Mouse (Mus musculus) ES-E14 (cell line): ENCODE data around the gene Cp. TPM values are rescaled to one million over a fixed set of nuclear protein-coding genes. Genes with fewer than 3 reads are reported as not detected.

Experiments
- DNase-seq: peaks from one replicate; pipeline ENCODE4 v3.0.0-alpha.2; 2013; ENCODE audit warnings: low read depth, low spot score
- H3K27ac ChIP-seq: 2 replicates; pipeline ENCODE4 v1.5.1; 2012; ENCODE audit warnings: low read depth, mild to moderate bottlenecking, low read length, moderate library complexity, mixed read lengths; ENCODE audit not compliant: poor library complexity, insufficient read depth, severe bottlenecking
- H3K36me3 ChIP-seq: 2 replicates; pipeline ENCODE4 v1.6.1; 2012; ENCODE audit warnings: mild to moderate bottlenecking, low read length, moderate library complexity, mixed read lengths; ENCODE audit not compliant: control insufficient read depth, poor library complexity, insufficient read depth, severe bottlenecking
- H3K4me1 ChIP-seq, 2 experiments: fragments of 150-350 bp in 1 of 2; sonication (generic) in 1 of 2; 2 replicates each; pipeline ENCODE4 v1.6.1; 2012; ENCODE audit warnings: low read length in 2 of 2, mild to moderate bottlenecking in 1 of 2, mixed read lengths in 1 of 2; ENCODE audit not compliant: control insufficient read depth in 2 of 2, insufficient read depth in 2 of 2, poor library complexity in 1 of 2
- H3K4me3 ChIP-seq, 2 experiments: fragments of 150-350 bp in 1 of 2; sonication (generic) in 1 of 2; 2 replicates each; pipeline ENCODE4 v1.5.1; 2012; ENCODE audit warnings: low read length in 2 of 2, low read depth in 1 of 2, mild to moderate bottlenecking in 1 of 2, mixed read lengths in 1 of 2; ENCODE audit not compliant: insufficient read depth in 1 of 2, poor library complexity in 1 of 2, severe bottlenecking in 1 of 2
- H3K9ac ChIP-seq: 2 replicates; pipeline ENCODE4 v1.6.1; 2012; ENCODE audit warnings: low read depth, mild to moderate bottlenecking, low read length, mixed read lengths; ENCODE audit not compliant: poor library complexity, insufficient read depth, severe bottlenecking
- H3K9me3 ChIP-seq: fragments of 150-350 bp; sonication (generic); 2 replicates; pipeline ENCODE4 v1.6.1; 2012; ENCODE audit warnings: low read depth, mild to moderate bottlenecking, low read length; ENCODE audit not compliant: control insufficient read depth, insufficient read depth
- CHD2 ChIP-seq: IDR thresholded peaks from 2 replicates; pipeline ENCODE4 v1.6.1; 2014; ENCODE audit warnings: mild to moderate bottlenecking, low read depth, low read length, inconsistent platforms
- HCFC1 ChIP-seq: IDR thresholded peaks from 2 replicates; pipeline ENCODE4 v1.6.1; 2012; ENCODE audit warnings: low read length, inconsistent platforms, borderline replicate concordance; ENCODE audit not compliant: insufficient read depth
- MAFK ChIP-seq: IDR thresholded peaks from 2 replicates; pipeline ENCODE4 v1.6.1; 2014; ENCODE audit warnings: mild to moderate bottlenecking, low read depth, low read length, inconsistent platforms; ENCODE audit not compliant: insufficient read depth
- ZC3H11A ChIP-seq: IDR thresholded peaks from 2 replicates; pipeline ENCODE4 v1.6.1; 2012; ENCODE audit warnings: low read depth, mild to moderate bottlenecking, inconsistent platforms, low read length, borderline replicate concordance
- ZNF384 ChIP-seq: IDR thresholded peaks from 2 replicates; pipeline ENCODE4 v1.6.1; 2012; ENCODE audit warnings: low read depth, low read length, inconsistent platforms
- in situ Hi-C, 2 experiments: fragments of 600-800 bp; cut with MboI; formaldehyde crosslinking; loops; one replicate each; pipeline ENCODE4 v1.15.1; 2025; ENCODE audit warnings: low sequenced_read_pairs in 2 of 2, inconsistent platforms in 1 of 2; ENCODE audit not compliant: unreplicated experiment in 2 of 2
- total RNA-seq: library from RNA; depleted of rRNA; stranded (reverse); fragments of 300-350 nt; gene quantifications from 2 replicates; pipeline ENCODE4 v1.2.3, GENCODE M21; 2012

The Cp gene
- total RNA-seq, 1 experiment, result 0.31 TPM

DNA sequence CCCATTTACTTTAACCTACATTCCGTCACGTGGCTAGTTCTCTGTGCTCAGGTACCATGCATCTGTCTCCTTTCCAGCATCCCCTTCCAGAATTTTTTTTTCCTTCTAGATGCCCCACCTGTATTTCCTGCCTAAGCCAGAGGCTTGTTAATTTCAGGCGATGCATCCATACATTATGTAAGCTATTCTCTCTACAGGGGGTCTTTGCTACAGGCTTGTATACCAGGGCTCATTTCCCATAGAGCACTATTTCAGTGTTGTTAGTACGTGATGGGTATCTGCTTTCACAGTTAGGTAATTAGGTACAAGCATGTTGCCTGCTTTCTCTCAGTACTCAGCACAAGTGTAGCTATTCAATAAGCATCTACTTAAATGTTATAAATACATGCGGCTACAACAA lies 70.9 kb downstream of the Cp start:
- no peak overlapping the region for H3K4me3 ChIP-seq
- H3K4me1 ChIP-seq, result peaks cover 5 to 7% of the 10 kb centered on the region in 2 experiments; a peak in 3 of 4 replicates
- in situ Hi-C loops, result no loop called here
- H3K9ac ChIP-seq, result no peak overlapping the region
- peaks cover 6% of the 10 kb centered on the region for H3K36me3 ChIP-seq
- DNase-seq, result no peak
- TF ChIP-seq ZC3H11A (no peak), ZNF384 (no peak), MAFK (no peak), HCFC1 (no peak)
- H3K9me3 ChIP-seq, result no peaks in the 10 kb centered on the region
- no peak overlapping the region for H3K27ac ChIP-seq

DNA sequence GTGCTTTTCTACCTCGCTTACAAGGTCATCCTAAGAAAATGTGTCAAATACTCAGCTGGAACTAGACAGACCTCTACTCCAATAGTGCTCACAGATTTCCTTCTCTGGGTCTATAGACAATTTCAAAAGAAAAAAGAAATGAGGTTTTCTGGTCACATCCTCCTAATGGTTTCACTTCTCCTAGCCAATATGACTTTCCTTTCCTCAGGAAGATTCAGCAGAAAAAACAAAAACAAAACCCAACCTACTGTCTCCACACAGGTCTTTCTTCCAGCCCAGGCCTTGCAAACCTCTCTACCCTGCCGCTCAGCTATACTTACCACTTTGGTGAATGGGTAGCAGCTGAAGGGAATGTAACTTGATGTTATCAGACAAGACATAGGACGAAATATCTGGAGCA lies 71.8 kb downstream of the Cp start:
- in situ Hi-C loops, result no loop called here
- Histone ChIP-seq H3K4me3 (no peak overlapping the region), H3K9ac (no peak overlapping the region), H3K36me3 (peaks cover 6% of the 10 kb centered on the region), H3K27ac (no peak overlapping the region), H3K9me3 (no peaks in the 10 kb centered on the region), H3K4me1 (peaks cover 2 to 9% of the 10 kb centered on the region in 2 experiments; a peak in 2 of 4 replicates)
- TF ChIP-seq ZC3H11A, result no peak
- TF ChIP-seq HCFC1, result no peak
- no peak for TF ChIP-seq MAFK
- no peak for TF ChIP-seq CHD2
- TF ChIP-seq ZNF384, result no peak
- DNase-seq, result no peak

DNA sequence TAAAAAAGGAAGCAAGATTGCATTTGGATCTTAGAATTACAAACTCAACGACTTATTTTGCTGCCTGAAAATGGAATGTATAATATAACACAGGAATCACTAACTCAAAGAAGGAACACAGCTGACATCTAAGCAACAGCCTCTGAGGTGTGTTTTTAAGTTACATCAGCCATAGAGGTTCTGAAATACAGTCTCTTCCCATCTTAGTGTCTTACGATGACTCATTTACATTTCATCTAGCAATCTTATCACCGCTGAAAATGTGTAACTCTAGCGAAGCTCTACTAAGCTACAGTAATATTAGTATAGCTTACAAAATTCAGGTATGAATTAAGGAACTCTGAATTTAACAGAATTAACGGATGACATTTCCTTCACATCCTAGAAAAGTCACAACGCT lies 74.0 kb downstream of the Cp start:
- no peak overlapping the region for H3K4me3 ChIP-seq
- H3K27ac ChIP-seq, result no peak overlapping the region
- TF ChIP-seq CHD2 (no peak), ZC3H11A (no peak), ZNF384 (no peak)
- no peaks in the 10 kb centered on the region for H3K9me3 ChIP-seq
- in situ Hi-C loops, result no loop called here
- H3K36me3 ChIP-seq, result peaks cover 4% of the 10 kb centered on the region; the same call in 1 of the 2 replicates
- peaks cover 2 to 9% of the 10 kb centered on the region in 2 experiments; a peak in 2 of 4 replicates for H3K4me1 ChIP-seq
- no peak overlapping the region for H3K9ac ChIP-seq
- no peak for DNase-seq

DNA sequence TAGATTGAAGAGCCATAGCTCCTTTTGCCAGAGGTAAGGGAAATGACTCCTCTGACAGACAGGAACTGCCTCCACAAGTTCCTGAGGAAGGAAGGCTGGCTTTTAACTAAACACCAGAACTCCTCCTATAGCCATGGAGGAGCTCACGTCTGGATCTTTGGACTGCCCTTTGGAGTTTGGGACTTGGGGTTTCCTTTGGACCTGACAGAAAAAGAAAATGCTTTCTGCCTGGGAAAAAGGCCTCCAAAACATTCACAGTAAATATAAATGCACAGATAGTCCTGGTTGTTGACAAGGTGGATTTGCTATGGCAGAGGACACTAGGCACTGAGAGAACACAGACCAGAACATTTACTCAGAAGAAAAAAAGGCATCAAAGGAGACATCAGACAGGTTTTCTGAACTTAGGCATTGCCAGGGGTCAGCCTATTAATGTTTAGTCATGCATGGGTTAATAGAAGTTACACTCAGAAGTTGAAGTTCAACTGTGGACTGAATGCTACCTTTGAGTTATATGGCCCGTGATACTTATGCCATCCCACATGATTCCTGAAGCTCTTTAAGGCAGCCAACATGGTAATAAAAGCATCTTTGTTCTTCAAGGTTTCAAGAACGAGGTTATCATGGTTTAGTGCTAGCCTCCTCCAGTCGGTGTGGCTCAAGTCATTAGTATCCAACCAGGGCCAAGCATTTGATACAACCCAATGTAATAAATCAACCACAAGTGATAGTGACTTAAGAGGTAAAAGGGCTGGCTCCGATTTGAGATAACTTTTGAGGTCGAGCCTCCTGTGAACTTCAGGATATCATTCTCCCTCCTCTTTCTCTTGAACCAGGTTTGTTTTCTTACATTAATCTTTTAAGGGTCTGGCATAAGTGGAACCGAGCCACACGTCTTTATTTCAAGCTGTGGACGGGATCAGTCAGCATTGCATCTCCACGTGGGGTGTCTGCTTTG lies 77.2 kb downstream of the Cp start:
- DNase-seq, result no peak
- no peaks in the 10 kb centered on the region for H3K36me3 ChIP-seq
- in situ Hi-C loops, result no loop called here
- H3K9ac ChIP-seq, result peak overlapping the region; percentile 78; the same call in 1 of the 2 replicates
- peaks cover 0 to 2% of the 10 kb centered on the region in 2 experiments; a peak in 1 of 4 replicates for H3K4me1 ChIP-seq
- no peaks in the 10 kb centered on the region for H3K9me3 ChIP-seq
- no peak overlapping the region for H3K27ac ChIP-seq
- peak overlapping the region; percentile 64 to 82 for H3K4me3 ChIP-seq
- no peak for TF ChIP-seq CHD2
- no peak for TF ChIP-seq MAFK
- no peak for TF ChIP-seq ZC3H11A
- TF ChIP-seq ZNF384, result no peak
- no peak for TF ChIP-seq HCFC1
